Mouse (Mus musculus) right cerebral cortex, postnatal 10 days (tissue): ENCODE data around the gene Psmd2.
"Not testable (repeated sequence)": the region's sequence is repeated elsewhere in the genome, so short reads cannot be mapped to it uniquely, and the experiment has no call there.

Source experiments
- DNase-seq, 2 experiments: peaks; one replicate each; pipeline ENCODE4 v3.0.0; 2021; ENCODE audit warnings: low spot score in 2 of 2

Gene Psmd2

GRCm38 (mm10) chr16:20657661-20658060 lies 6.2 kb downstream of the Psmd2 start:
- DNase-seq, result no peak

DNA sequence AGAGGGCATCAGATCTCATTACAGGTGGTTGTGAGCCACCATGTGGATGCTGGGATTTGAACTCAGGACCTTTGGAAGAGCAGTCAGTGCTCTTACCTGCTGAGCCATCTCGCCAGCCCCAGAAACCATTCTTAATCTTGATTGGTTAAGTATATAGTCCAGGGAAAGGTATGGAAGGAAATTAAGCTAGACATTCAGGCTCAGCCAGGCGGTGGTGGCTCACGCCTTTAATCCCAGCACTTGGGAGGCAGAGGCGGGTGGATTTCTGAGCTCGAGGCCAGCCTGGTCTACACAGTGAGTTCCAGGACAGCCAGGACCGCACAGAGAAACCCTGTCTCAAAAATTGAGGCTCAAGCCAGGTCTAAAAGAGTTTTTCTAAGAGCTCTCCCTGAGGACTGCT lies 16.6 kb downstream of the Psmd2 start, which contains the start of gene Eif4g1:
Eif4g1 (plus strand) TSS at position 301 of the 400 bp plus-strand sequence.
- not testable (repeated sequence) for DNase-seq

GRCm38 (mm10) chr16:20670291-20670690 lies 18.8 kb downstream of the Psmd2 start:
- DNase-seq, result no peak

GRCm38 (mm10) chr16:20671886-20672285 lies 20.4 kb downstream of the Psmd2 start:
- no peak for DNase-seq

GRCm38 (mm10) chr16:20672500-20672902 lies 21.0 kb downstream of the Psmd2 start:
- DNase-seq, result peak; percentile 98

DNA sequence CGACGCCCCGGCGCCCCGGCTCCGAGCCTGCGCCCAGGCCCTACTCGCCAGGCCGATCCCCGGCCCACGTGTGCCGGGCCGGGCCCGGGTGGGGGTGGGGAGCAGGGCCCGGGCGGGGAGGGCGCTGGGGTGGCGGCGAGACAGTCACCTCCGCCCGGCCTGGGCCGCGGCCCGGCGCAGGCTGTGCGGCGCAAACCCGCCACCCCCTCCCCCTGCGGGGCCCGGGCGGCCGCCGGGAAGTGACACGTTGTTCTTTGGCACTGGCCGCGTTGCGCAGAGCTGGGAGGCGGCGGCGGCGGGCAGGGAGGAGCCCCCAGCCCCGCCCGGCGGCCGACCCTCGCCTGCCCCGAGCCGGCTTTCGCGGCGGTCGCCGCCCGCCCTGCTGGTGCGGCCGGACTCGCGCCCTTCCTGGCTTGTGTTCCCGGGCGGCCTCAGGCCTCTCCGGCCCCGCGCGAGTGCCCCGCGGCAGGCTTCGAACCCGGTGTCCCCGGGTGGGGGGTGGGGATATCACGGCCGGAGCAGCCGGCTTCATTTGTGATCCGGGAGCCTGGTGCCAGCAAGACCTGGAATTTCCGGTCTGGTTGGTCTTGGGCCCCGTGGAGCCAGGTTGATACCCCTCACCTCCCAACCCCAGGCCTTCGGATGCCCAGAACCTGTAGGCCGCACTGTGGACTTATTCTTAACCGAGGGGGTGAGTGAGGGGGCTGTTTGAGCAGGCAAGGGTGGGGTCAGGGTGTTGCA lies 21.7 kb downstream of the Psmd2 start:
- peak; percentile 61 to 62 for DNase-seq

DNA sequence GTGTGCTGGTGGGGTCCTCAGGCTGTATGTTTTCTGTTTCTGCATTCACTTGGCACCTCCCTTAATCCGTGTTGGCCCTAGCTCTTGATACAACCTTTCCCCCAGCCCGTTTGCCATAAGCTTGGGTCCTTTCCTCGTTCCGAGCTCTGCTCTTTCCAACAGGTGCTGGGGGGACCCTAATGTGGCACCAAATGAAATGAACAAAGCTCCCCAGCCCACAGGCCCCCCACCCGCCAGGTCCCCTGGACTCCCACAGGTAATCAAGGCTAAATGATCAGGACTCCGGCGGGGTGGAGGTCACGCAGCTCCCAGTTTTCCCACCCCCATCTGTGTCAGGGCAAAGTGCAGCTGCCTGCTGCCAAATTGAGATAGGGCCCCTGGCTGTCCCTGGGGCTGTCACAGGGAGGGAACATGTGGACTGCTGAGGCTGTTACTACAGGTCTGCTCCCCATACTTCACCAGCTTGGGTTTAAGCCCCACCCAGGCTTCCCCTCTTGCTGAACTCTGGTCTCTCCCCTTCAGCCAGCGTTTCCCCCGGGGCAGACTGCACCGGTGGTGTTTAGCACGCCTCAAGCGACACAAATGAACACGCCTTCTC lies 22.4 kb downstream of the Psmd2 start:
- no peak for DNase-seq

- no peak for DNase-seq
These were observed 23.8 kb downstream of the Psmd2 start for GRCm38 (mm10) chr16:20675213-20675612.

GRCm38 (mm10) chr16:20676702-20677101 lies 25.2 kb downstream of the Psmd2 start:
- no peak for DNase-seq

- no peak for DNase-seq
These were observed 25.9 kb downstream of the Psmd2 start for GRCm38 (mm10) chr16:20677380-20677779.

DNA sequence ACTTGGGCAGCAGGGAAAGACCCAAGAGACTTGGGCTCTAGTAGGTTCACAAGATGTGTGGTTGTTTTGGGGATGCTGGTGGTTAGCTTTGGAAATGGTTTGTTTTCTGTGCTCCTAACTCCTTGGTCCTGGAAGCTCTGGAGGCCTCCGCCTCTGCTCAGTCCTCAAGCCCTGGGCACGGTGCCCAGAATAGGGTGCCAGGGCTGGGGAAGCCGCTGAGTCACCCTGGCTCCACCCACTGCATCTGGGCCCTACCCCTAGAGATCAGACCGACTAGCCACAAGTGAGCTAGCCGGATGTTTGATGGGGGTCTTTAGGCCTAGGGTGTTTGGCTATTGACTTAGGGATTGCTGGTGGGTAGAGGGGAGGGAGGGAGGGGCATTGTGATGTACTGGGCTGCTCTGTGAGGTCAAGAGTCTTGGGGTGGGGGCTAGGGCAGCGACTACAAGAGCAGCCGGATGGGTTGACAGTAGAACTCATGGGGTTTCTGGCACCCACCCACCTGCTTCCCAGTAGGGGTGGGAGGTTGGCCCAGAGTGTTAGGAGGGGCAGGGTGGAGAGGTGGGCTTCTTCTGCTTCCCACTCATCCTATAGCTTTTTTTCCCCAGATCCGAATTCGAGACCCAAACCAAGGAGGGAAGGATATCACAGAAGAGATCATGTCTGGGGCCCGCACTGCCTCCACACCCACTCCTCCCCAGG lies 26.7 kb downstream of the Psmd2 start:
- peak; percentile 70 to 74 for DNase-seq

DNA sequence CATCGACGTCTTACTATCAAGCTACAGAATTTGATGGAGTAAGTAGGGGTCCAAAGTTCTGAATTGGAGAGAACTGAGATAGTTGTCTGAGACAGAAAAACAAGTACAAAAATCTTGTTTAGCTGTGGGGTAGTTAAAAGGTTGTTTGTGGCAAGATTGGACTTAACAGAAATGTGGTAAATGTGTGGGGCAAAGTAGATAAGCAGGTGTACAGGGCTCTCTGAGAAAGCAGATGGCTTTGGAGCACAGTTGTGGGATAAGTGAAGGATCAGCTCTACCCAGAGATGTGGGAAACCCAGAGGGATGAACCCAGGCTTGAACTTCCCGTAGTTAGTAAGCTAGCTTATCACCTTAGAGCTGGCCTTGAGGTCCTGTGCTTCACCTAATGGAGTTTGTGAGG lies 39.3 kb downstream of the Psmd2 start:
- no peak for DNase-seq

DNA sequence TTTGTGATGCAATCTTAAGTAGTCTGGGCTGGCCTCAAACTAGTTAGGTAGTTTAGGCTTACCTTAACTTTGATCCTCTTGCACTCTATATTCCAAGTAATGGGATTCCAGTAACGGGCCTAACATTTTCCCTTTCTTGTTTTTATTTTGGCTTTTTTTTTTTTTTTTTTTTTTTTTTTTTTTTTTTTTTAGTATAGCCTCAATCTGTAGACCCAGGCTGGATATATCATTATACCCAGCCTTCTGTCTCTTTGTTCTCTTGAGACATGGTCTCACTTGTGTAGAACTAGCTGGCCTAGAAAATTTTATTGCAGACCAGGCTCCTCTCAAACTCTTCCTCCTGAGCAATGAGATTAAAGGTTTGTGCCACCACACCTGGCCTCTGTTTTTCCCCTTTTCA lies 40.2 kb downstream of the Psmd2 start:
- no peak for DNase-seq

DNA sequence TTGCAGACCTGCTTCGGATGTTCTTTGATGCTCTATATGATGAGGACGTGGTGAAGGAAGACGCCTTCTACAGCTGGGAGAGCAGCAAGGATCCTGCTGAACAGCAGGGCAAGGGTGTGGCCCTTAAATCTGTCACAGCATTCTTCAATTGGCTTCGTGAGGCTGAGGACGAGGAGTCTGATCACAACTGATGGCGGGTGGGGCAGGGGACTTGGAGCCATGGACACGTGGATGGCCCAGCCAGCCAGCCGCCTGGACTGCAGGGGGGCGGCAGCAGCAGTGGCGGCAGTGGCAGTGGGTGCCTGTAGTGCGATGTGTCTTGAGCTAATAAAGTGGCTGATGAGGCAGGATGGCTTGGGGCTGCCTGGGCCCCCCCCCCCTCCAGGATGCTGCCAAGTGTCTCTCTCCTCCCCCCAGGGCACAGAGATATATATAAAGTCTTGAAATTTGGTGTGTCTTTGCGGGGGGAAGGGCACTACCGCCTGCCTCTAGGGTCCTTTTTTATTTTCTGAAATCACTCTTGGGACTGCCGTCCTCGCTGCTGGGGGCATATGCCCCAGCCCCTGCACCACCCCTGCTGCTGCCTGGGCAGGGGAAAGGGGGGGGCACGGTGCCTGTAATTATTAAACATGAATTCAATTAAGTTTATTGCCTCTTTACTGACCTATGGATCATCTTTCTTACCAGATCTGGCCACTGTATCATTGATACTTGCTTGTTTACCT lies 41.0 kb downstream of the Psmd2 start:
- DNase-seq, result peak in 1 of 2 experiments; percentile 53

- peak; percentile 97 to 98 for DNase-seq
These were observed 41.8 kb downstream of the Psmd2 start, which contains the start of gene Fam131a for GRCm38 (mm10) chr16:20693111-20693701. Gene Fam131a, plus strand, starts transcription at chr16:20693241.

DNA sequence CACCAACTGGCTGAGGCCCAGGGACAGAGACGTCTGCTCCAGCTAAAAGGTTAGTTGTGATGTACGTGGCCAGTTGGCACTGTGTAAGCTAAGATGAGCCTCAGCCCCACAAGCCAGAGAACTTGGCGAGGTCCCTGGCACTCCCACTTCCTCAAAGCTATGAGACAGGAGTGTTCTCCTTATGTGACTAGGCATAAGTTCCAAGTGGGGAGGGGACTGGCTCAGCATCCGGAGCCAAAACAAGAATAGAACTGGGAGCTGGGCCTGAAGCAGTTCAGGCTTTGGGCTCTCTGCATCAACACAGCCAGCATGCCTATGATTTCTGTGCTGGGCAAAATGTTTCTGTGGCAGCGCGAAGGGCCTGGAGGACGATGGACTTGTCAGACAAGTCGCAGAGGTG lies 43.3 kb downstream of the Psmd2 start:
- peak; percentile 86 to 92 for DNase-seq

- DNase-seq, result peak; percentile 99
These were observed 44.3 kb downstream of the Psmd2 start for GRCm38 (mm10) chr16:20695622-20696323.

DNA sequence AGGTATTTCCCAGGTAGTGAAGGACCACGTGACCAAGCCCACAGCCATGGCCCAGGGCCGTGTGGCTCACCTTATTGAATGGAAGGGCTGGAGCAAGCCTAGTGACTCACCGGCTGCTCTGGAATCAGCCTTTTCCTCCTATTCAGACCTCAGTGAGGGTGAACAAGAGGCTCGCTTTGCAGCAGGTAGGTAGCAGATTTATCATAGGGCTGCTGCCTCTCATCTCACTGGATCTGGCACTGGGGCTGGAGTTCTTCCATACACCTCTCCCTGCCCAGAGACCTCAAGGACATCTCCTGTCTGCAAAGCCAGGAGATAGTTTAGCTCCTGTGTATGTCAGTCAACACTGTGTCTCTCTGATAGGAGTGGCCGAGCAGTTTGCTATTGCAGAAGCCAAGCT lies 47.8 kb downstream of the Psmd2 start:
- DNase-seq, result no peak

DNA sequence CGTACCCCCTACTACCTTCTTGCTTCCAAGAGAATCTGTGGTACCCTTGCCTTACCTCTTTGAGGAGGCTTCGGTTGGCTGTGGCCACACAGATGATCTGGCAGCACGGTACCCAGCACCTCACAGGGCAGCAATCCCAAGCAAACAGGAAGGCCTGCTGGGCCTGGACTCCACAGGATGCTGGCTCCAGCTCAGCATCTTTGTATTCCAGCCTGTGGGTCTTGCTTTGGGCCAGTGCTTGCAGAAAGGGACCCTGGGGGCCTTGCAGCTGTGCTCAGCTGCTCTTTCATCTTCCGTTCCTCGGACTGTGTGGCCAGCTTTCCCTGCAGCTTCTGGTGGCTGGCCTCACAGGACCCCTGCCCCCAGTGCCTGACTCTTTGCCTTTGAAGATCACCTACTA lies 48.6 kb downstream of the Psmd2 start:
- DNase-seq, result peak; percentile 35 to 57

GRCm38 (mm10) chr16:20701316-20701715 lies 49.9 kb downstream of the Psmd2 start:
- DNase-seq, result peak in 1 of 2 experiments; percentile 39
